Mouse (Mus musculus) embryonic fibroblast, embryonic 13.5 days (primary cell): ENCODE results near the gene Stpg1. TPM values are rescaled to one million over a fixed set of nuclear protein-coding genes. Genes with fewer than 3 reads are reported as not detected.
A peak's percentile ranks its signal among the peaks of the same experiment; 100 is the strongest.

Experiments used
- H3K27ac ChIP-seq: 2 replicates; pipeline ENCODE4 v1.5.1; 2012; ENCODE audit warnings: low read length, control low read depth, inconsistent platforms; ENCODE audit not compliant: insufficient read depth
- H3K4me1 ChIP-seq: 2 replicates; pipeline ENCODE4 v1.6.1; 2011; ENCODE audit warnings: low read length; ENCODE audit not compliant: control insufficient read depth, insufficient read depth
- H3K4me3 ChIP-seq: 2 replicates; pipeline ENCODE4 v1.5.1; 2011; ENCODE audit warnings: mild to moderate bottlenecking, control low read depth, low read length; ENCODE audit not compliant: insufficient read depth
- CTCF ChIP-seq: IDR thresholded peaks from 2 replicates; pipeline ENCODE4 v1.5.1; 2011; ENCODE audit warnings: mild to moderate bottlenecking, control low read depth, low read length, moderate library complexity, borderline replicate concordance; ENCODE audit not compliant: insufficient read depth
- POLR2A ChIP-seq: IDR thresholded peaks from 2 replicates; pipeline ENCODE4 v1.6.1; 2011; ENCODE audit warnings: low read depth, mild to moderate bottlenecking, control low read depth, low read length, moderate library complexity
- polyA plus RNA-seq: library from polyadenylated mRNA; stranded (reverse); fragments of >200 nt; gene quantifications from 2 replicates; pipeline ENCODE4 v1.2.4, GENCODE M21; 2011; ENCODE audit warnings: low read depth; ENCODE audit not compliant: missing spikeins, insufficient read length

Stpg1 gene
- polyA plus RNA-seq, 1 experiment, result not detected

GRCm38 (mm10) chr4:135526039-135526710, 31.6 kb downstream of the Stpg1 start:
- Histone ChIP-seq H3K27ac (no peak overlapping the region), H3K4me3 (no peak overlapping the region), H3K4me1 (no peaks in the 10 kb centered on the region)
- TF ChIP-seq CTCF, result no peak
- TF ChIP-seq POLR2A, result no peak

- H3K27ac ChIP-seq, result no peak overlapping the region
- TF ChIP-seq CTCF, result no peak
- TF ChIP-seq POLR2A, result no peak
- no peaks in the 10 kb centered on the region for H3K4me1 ChIP-seq
- no peak overlapping the region for H3K4me3 ChIP-seq
Measured at GRCm38 (mm10) chr4:135530270-135530669, 35.7 kb downstream of the Stpg1 start.

- Histone ChIP-seq H3K4me1 (no peaks in the 10 kb centered on the region), H3K4me3 (no peak overlapping the region), H3K27ac (no peak overlapping the region)
- no peak for TF ChIP-seq CTCF
- no peak for TF ChIP-seq POLR2A
Measured at GRCm38 (mm10) chr4:135531236-135531635, 36.6 kb downstream of the Stpg1 start.

DNA sequence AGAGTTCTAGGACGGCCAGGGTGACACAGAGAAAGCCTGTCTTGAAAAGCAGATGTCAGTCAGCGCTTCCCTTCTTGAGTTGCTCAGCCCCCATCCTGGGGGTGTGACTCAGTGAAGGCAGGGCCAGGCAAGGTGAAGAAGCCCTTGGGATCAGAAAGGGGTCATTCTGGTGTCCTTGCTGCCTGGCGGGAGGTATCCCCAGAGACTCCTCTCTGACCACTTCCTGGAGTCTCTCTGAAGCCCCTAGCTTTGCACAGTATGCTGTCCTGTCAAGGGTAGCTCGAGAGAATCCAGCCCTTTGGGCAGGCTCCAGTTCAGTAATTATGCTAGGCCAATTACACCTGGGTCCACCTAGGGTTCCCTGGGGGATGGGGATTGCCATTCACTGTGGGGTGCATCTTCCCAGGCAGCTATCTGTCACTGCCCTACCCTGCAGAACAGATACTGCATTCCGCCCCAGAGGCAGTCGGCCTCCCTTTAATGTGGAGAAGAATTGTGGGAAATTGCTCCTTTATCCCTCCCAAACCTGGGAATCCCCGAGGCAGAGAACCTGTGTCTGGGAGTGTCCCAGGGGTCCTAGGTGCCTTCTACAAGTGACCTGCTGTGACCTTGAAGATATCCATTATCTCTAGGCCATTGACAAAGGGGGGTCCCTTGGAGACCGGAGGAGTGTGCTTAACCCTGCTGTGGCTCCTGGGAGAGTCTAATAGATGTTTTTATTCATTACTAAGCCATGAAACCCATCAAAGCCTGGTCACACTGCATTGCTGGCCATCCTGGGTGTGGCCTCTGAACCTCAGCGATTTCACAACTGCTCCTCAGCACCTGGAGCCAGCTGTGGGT, 37.4 kb downstream of the Stpg1 start:
- Histone ChIP-seq H3K4me3 (no peak overlapping the region), H3K4me1 (no peaks in the 10 kb centered on the region), H3K27ac (no peak overlapping the region)
- TF ChIP-seq CTCF (no peak), POLR2A (no peak)

DNA sequence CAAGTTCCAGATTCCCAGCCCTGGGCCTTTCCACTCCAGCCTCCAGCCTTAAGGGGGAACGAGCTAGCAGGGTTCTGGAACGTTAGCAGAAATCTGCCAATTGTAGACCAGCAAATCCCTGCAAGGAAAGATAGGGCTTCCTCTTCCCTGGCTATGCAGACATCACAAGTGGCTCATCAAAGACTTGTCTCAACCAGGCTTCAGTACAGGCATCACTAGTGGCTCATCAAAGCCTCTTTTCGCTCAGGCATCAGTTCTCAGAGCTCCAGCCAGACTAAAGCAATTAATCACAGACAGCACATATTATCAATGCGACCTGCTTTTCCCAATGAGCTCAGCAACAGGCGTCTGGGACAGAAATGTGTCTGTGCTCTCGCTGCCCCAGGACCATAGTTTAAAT, 38.4 kb downstream of the Stpg1 start:
- no peak overlapping the region for H3K4me3 ChIP-seq
- TF ChIP-seq CTCF (no peak), POLR2A (no peak)
- no peak overlapping the region for H3K27ac ChIP-seq

GRCm38 (mm10) chr4:135535021-135535420, 40.4 kb downstream of the Stpg1 start:
- H3K4me3 ChIP-seq, result no peak overlapping the region
- TF ChIP-seq CTCF (no peak), POLR2A (no peak)
- no peaks in the 10 kb centered on the region for H3K4me1 ChIP-seq
- no peak overlapping the region for H3K27ac ChIP-seq

More for the DNA sequence above, 38.4 kb downstream of the Stpg1 start:
- H3K4me1 ChIP-seq, result no peaks in the 10 kb centered on the region

- Histone ChIP-seq H3K27ac (no peak overlapping the region), H3K4me1 (no peaks in the 10 kb centered on the region), H3K4me3 (no peak overlapping the region)
- TF ChIP-seq CTCF, result no peak
- TF ChIP-seq POLR2A, result no peak
Measured at GRCm38 (mm10) chr4:135539056-135539455, 44.5 kb downstream of the Stpg1 start.

- no peak for TF ChIP-seq POLR2A
- no peak for TF ChIP-seq CTCF
- Histone ChIP-seq H3K4me3 (no peak overlapping the region), H3K4me1 (no peaks in the 10 kb centered on the region), H3K27ac (no peak overlapping the region)
Measured at GRCm38 (mm10) chr4:135540057-135540456, 45.5 kb downstream of the Stpg1 start.

GRCm38 (mm10) chr4:135544284-135544683, 49.7 kb downstream of the Stpg1 start:
- TF ChIP-seq CTCF, result no peak
- no peak for TF ChIP-seq POLR2A
- H3K4me3 ChIP-seq, result no peak overlapping the region
- H3K4me1 ChIP-seq, result no peaks in the 10 kb centered on the region
- no peak overlapping the region for H3K27ac ChIP-seq

DNA sequence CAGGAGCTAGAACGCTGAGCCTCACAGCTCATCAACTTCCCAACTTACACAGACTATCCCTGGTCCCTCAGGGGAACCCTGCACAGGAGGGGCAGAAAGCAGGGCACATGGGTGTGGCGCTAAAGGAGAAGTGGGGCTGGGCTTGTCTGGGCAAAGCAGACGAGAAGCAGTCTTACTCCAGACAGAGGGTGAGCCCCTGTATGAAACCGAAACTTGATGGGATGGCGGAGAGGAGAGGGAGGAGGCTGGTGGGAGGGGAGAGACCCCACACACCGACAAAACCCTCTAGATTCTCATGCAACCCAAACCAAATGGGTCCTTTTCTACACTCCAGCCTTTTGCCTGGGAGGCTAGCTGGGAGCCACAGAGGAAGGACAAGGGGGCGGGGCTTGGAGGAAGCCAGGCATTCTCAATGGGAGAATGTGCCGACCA, 50.5 kb downstream of the Stpg1 start:
- Histone ChIP-seq H3K4me1 (no peaks in the 10 kb centered on the region), H3K27ac (no peak overlapping the region), H3K4me3 (no peak overlapping the region)
- no peak for TF ChIP-seq CTCF
- TF ChIP-seq POLR2A, result 0 out of 2 replicates have a peak, but pooled peaks have one; percentile 9
